Mouse (Mus musculus) kidney, embryonic 14.5 days (tissue): ENCODE results near the gene Hist2h2aa1. TPM values are rescaled to one million over a fixed set of nuclear protein-coding genes. Genes with fewer than 3 reads are reported as not detected.
A peak's percentile ranks its signal among the peaks of the same experiment; 100 is the strongest.
"Not testable (repeated sequence)": the region's sequence is repeated elsewhere in the genome, so short reads cannot be mapped to it uniquely, and the experiment has no call there.

Experiments
- ATAC-seq: fragments of 200-750 bp; cut with Nextera tagmentation; 2 replicates; pipeline ENCODE4 v1.8.0; 2017; ENCODE audit warnings: moderate number of reproducible peaks, mild to moderate bottlenecking, moderate TSS enrichment, moderate library complexity; ENCODE audit not compliant: low FRiP score, low TSS enrichment
- H3K27ac ChIP-seq: fragments of 300-500 bp; sonication (generic); 2 replicates; pipeline ENCODE4 v1.5.1; 2014; ENCODE audit warnings: low read depth, mild to moderate bottlenecking, low read length, moderate library complexity, mixed read lengths
- H3K27me3 ChIP-seq: fragments of 300-500 bp; sonication (generic); 2 replicates; pipeline ENCODE4 v1.6.1; 2014; ENCODE audit warnings: mild to moderate bottlenecking, low read length; ENCODE audit not compliant: control insufficient read depth, insufficient read depth
- H3K36me3 ChIP-seq: fragments of 300-500 bp; sonication (generic); 2 replicates; pipeline ENCODE4 v1.6.1; 2014; ENCODE audit warnings: low read length, mixed read lengths; ENCODE audit not compliant: control insufficient read depth, insufficient read depth
- H3K4me1 ChIP-seq: fragments of 300-500 bp; sonication (generic); 2 replicates; pipeline ENCODE4 v1.6.1; 2014; ENCODE audit warnings: low read length, mixed read lengths; ENCODE audit not compliant: control insufficient read depth, insufficient read depth
- H3K4me2 ChIP-seq: fragments of 300-500 bp; sonication (generic); replicated peaks from 2 replicates; pipeline ENCODE4 v1.6.1; 2014; ENCODE audit warnings: low read depth, mild to moderate bottlenecking, low read length
- H3K4me3 ChIP-seq: fragments of 300-500 bp; sonication (generic); 2 replicates; pipeline ENCODE4 v1.5.1; 2014; ENCODE audit warnings: mild to moderate bottlenecking, low read length
- H3K9ac ChIP-seq: fragments of 300-500 bp; sonication (generic); 2 replicates; pipeline ENCODE4 v1.6.1; 2014; ENCODE audit warnings: low read depth, mild to moderate bottlenecking, low read length, moderate library complexity
- H3K9me3 ChIP-seq: fragments of 300-500 bp; sonication (generic); 2 replicates; pipeline ENCODE4 v1.6.1; 2016; ENCODE audit warnings: low read length; ENCODE audit not compliant: control insufficient read depth
- WGBS: fragments of 180-500 bp; shearing (Covaris S2); extraction: QIAGEN DNeasy Blood & Tissue Kit; methylation state at CpG from one replicate; pipeline ENCODE4 v1.1.7; 2014; 5-methylcytosine and 5-hydroxymethylcytosine counted together
- microRNA-seq: library from miRNA; unstranded; fragments of <30 nt; microRNA quantifications from one replicate; pipeline ENCODE4, GENCODE M21; 2016
- polyA plus RNA-seq: library from polyadenylated mRNA; unstranded; fragments of >200 nt; fragmentation: Nextera tagmentation; extraction: Ambion mirVana; gene quantifications from 2 replicates; pipeline ENCODE4 v1.2.1, GENCODE M21; 2014

Hist2h2aa1 gene
- polyA plus RNA-seq, 1 experiment from 2014 or later: 20.3 TPM

- Histone ChIP-seq H3K4me1 (no peaks in the 10 kb centered on the region), H3K9me3 (no peaks in the 10 kb centered on the region), H3K4me3 (no peak overlapping the region), H3K9ac (no peak overlapping the region), H3K4me2 (peak overlapping the region; percentile 27), H3K27ac (no peak overlapping the region), H3K36me3 (no peaks in the 10 kb centered on the region), H3K27me3 (peaks cover 11% of the 10 kb centered on the region)
- 21% methylated on average over 4 of the region's 4 CpGs for WGBS
- ATAC-seq: no peak
Measured at GRCm38 (mm10) chr3:96284457-96284856, 39.2 kb downstream of the Hist2h2aa1 start.

- H3K27ac ChIP-seq, H3K36me3 ChIP-seq, H3K9ac ChIP-seq, ATAC-seq, H3K4me3 ChIP-seq, H3K9me3 ChIP-seq, H3K4me1 ChIP-seq, H3K4me2 ChIP-seq: not testable (repeated sequence)
- H3K27me3 ChIP-seq: peaks cover 11% of the 10 kb centered on the region
- WGBS: 91% methylated on average over 11 of the region's 11 CpGs
Measured at GRCm38 (mm10) chr3:96287334-96287733, 42.0 kb downstream of the Hist2h2aa1 start.

DNA sequence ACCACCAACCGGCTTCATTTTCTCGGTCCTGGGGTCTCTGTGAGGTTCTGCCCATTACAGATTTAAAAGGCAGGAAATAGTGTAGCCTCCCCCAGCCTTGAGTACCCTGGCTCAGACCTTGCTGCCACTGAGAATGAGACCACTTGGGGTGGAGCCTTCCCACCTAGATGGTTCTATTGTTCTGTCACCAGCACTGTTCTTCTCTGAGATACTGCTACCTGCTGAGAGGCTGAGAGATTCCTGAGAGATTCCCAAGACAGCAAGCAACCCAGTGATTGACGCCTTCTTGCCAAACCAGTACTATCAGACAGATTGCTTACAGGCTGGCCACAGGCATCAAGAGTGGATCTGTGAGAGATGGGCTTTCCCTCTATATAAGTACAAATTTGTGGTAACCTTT, 43.9 kb downstream of the Hist2h2aa1 start:
- no peaks in the 10 kb centered on the region for H3K9me3 ChIP-seq
- H3K27ac ChIP-seq: no peak overlapping the region
- H3K9ac ChIP-seq: no peak overlapping the region
- no peaks in the 10 kb centered on the region for H3K4me1 ChIP-seq
- no peak for ATAC-seq
- no peaks in the 10 kb centered on the region for H3K36me3 ChIP-seq
- no peak overlapping the region for H3K4me3 ChIP-seq
- H3K4me2 ChIP-seq: no peak overlapping the region
- WGBS: 81% methylated on average over 3 of the region's 3 CpGs
- no peaks in the 10 kb centered on the region for H3K27me3 ChIP-seq

- not testable (repeated sequence) for H3K4me2 ChIP-seq, H3K27ac ChIP-seq, H3K9me3 ChIP-seq, H3K9ac ChIP-seq, H3K27me3 ChIP-seq, H3K4me3 ChIP-seq, H3K36me3 ChIP-seq, ATAC-seq, H3K4me1 ChIP-seq
- 94% methylated on average over 3 of the region's 3 CpGs for WGBS
Measured at GRCm38 (mm10) chr3:96290727-96291126, 45.4 kb downstream of the Hist2h2aa1 start.

DNA sequence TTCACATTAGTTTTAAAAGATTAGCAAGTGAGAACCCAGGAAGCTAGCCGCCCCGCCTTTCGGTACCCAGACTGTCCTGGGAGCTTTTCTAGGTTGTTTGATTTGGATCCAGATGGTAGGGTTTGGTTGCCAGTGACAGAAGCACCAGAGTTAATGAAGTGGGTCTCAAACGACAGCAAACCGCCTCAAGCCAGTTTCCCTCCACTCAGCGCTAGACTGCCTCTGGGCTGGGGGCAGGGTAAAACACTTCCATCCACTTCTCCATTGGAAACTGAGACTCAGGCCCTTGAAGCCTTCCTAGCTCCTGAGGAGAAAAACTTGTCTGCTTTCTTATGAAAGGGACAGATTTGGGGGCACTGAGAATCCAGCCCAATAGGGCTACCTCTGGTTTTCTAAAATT, 47.3 kb downstream of the Hist2h2aa1 start:
- H3K4me2 ChIP-seq: no peak overlapping the region
- ATAC-seq: no peak
- no peaks in the 10 kb centered on the region for H3K36me3 ChIP-seq
- no peaks in the 10 kb centered on the region for H3K4me1 ChIP-seq
- H3K9me3 ChIP-seq: no peaks in the 10 kb centered on the region
- H3K27me3 ChIP-seq: no peaks in the 10 kb centered on the region
- 51% methylated on average over 6 of the region's 6 CpGs for WGBS
- no peak overlapping the region for H3K27ac ChIP-seq
- H3K4me3 ChIP-seq: no peak overlapping the region
- H3K9ac ChIP-seq: no peak overlapping the region

DNA sequence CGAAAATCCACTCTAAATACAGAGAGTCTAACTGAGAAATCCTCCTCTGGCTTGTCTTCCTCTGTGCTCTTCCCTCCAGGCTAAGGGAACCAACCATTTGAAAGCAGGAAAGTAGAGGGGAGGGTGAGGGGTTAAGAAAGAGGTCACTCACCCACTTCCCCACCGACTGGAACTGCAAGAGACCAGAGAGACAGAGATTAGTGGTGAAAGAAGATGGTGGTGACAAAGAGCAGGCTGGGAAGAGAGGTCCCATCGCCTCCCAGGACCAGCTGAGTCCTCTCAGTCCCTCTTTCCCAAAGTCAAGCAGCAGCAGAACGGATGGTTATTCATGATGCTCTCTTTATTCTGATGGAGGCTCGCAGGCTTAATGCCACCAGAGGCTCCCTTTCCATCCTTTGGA, 48.1 kb downstream of the Hist2h2aa1 start:
- Histone ChIP-seq H3K4me3 (no peak overlapping the region), H3K36me3 (no peaks in the 10 kb centered on the region), H3K4me2 (no peak overlapping the region), H3K9me3 (no peaks in the 10 kb centered on the region), H3K27ac (no peak overlapping the region), H3K27me3 (no peaks in the 10 kb centered on the region), H3K4me1 (no peaks in the 10 kb centered on the region), H3K9ac (no peak overlapping the region)
- ATAC-seq: no peak
- 49% methylated on average over 5 of the region's 5 CpGs for WGBS

DNA sequence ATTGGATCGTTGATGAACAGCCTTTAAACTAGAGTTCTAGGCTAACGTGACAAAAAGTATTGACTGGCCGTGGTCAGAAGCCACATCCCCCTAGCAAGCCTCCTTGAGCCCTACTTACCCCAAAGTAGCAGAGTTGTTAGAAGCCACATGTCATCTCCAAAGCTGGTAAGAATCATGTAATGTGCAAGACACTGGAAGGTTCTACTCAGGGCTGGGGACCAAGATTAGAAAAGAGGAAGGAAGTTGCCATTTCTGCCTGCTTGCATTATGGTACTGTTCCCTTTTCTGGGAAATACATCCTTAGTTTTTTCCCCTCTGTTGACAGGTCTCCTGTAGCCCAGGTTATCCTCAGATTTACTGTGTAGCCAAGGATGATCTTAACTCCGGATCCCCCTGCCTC, 48.5 kb downstream of the Hist2h2aa1 start, which contains the start of gene Fcgr1:
Fcgr1 (minus strand) TSS at position 183 of the 400 bp plus-strand sequence.
- H3K9ac ChIP-seq: no peak within 1 kb of the TSS
- H3K9me3 ChIP-seq: no peaks in the 10 kb centered on the region
- H3K27me3 ChIP-seq: no peaks in the 10 kb centered on the region
- ATAC-seq: no peak
- no peak within 1 kb of the TSS for H3K27ac ChIP-seq
- no peak within 1 kb of the TSS for H3K4me3 ChIP-seq
- H3K4me1 ChIP-seq: no peaks in the 10 kb centered on the region
- H3K4me2 ChIP-seq: no peak within 1 kb of the TSS
- 81% methylated on average over 4 of the region's 4 CpGs for WGBS
- no peaks in the 10 kb centered on the region for H3K36me3 ChIP-seq

Small RNA genes within 50 kb of the gene (microRNA-seq; reads per million reads assigned to microRNA genes)
- gene Gm44492 (0.84 reads per million), gene Gm47311 (not detected), gene Gm47313 (not detected)

Other genes with a start within 250 kb of the Hist2h2aa1 start
- 39.3 and 48.0 TPM in 2 replicates for gene Plekho1, start 249.5 kb upstream of the Hist2h2aa1 start, polyA plus RNA-seq
- gene Vps45, start 187.0 kb upstream of the Hist2h2aa1 start, polyA plus RNA-seq: 24.3 and 33.0 TPM in 2 replicates
- gene Otud7b, start 141.0 kb upstream of the Hist2h2aa1 start, polyA plus RNA-seq: 9.4 and 18.1 TPM in 2 replicates
- 14.0 and 22.6 TPM in 2 replicates for gene Mtmr11, start 83.5 kb upstream of the Hist2h2aa1 start, polyA plus RNA-seq
- gene Sf3b4, start 73.2 kb upstream of the Hist2h2aa1 start, polyA plus RNA-seq: 220 and 235 TPM in 2 replicates
- 2.2 and 3.3 TPM in 2 replicates for gene Sv2a, start 64.3 kb upstream of the Hist2h2aa1 start, polyA plus RNA-seq
- gene Bola1, start 25.8 kb upstream of the Hist2h2aa1 start, polyA plus RNA-seq: 65.0 and 70.9 TPM in 2 replicates
- gene Hist2h2ab, start 25.6 kb upstream of the Hist2h2aa1 start, polyA plus RNA-seq: 2.2 and 2.4 TPM in 2 replicates
- 11.3 and 17.1 TPM in 2 replicates for gene Hist2h2ac, start 24.6 kb upstream of the Hist2h2aa1 start, polyA plus RNA-seq
- 9.2 and 13.1 TPM in 2 replicates for gene Hist2h2be, start 24.4 kb upstream of the Hist2h2aa1 start, polyA plus RNA-seq
- gene Hist2h3c2, start 6.4 kb upstream of the Hist2h2aa1 start, polyA plus RNA-seq: 5.4 and 6.9 TPM in 2 replicates
- gene Hist2h2aa2, start 5.2 kb upstream of the Hist2h2aa1 start, polyA plus RNA-seq: 33.3 and 69.4 TPM in 2 replicates
- 0.91 and 2.4 TPM in 2 replicates for gene Hist2h3c1, start 1.2 kb downstream of the Hist2h2aa1 start, polyA plus RNA-seq
- gene Hist2h4, start 17.8 kb downstream of the Hist2h2aa1 start, polyA plus RNA-seq: 8.9 and 10.8 TPM in 2 replicates
- gene Hist2h3b, start 23.2 kb downstream of the Hist2h2aa1 start, polyA plus RNA-seq: 72.6 and 85.9 TPM in 2 replicates
- gene Hist2h2bb, start 24.3 kb downstream of the Hist2h2aa1 start, polyA plus RNA-seq: 21.8 and 45.2 TPM in 2 replicates
- gene Fcgr1, start 48.5 kb downstream of the Hist2h2aa1 start, polyA plus RNA-seq: 1.8 and 2.2 TPM in 2 replicates
- gene BC107364, start 206.8 kb downstream of the Hist2h2aa1 start, polyA plus RNA-seq: 0.20 TPM in 1 of 2 replicates, not detected in the other